Mouse (Mus musculus): ENCODE results near the gene Dnajc4. TPM values are rescaled to one million over a fixed set of nuclear protein-coding genes. Genes with fewer than 3 reads are reported as not detected.
A peak's percentile ranks its signal among the peaks of the same experiment; 100 is the strongest.

Dnajc4 gene
- total RNA-seq, 2 experiments from 2014 or later: 21.4 to 23.0 TPM

GRCm38 (mm10) chr19:6949532-6949931, 42.8 kb downstream of the Dnajc4 start:
- ATAC-seq (ENCODE audit: poor library complexity, severe bottlenecking): no peak

GRCm38 (mm10) chr19:6948186-6948585, 44.2 kb downstream of the Dnajc4 start:
- no peak for ATAC-seq (ENCODE audit: poor library complexity, severe bottlenecking)

- ATAC-seq (ENCODE audit: poor library complexity, severe bottlenecking): no peak
These were observed 44.6 kb downstream of the Dnajc4 start for GRCm38 (mm10) chr19:6947742-6948141.

GRCm38 (mm10) chr19:6943709-6944108, 48.7 kb downstream of the Dnajc4 start:
- no peak for ATAC-seq (ENCODE audit: poor library complexity, severe bottlenecking)

GRCm38 (mm10) chr19:6942764-6943163, 49.6 kb downstream of the Dnajc4 start:
- no peak for ATAC-seq (ENCODE audit: poor library complexity, severe bottlenecking)

GRCm38 (mm10) chr19:6942249-6942691, 50.1 kb downstream of the Dnajc4 start, which contains the start of gene Gpr137:
Gene Gpr137, minus strand, starts transcription at chr19:6942480.
- peak; percentile 82 for ATAC-seq (ENCODE audit: poor library complexity, severe bottlenecking)

GRCm38 (mm10) chr19:6941372-6942248, 50.8 kb downstream of the Dnajc4 start, which contains the start of gene Bad:
Gene Bad, plus strand, starts transcription at chr19:6941861.
- peak; percentile 86 for ATAC-seq (ENCODE audit: poor library complexity, severe bottlenecking)

GRCm38 (mm10) chr19:6940396-6941351, 51.7 kb downstream of the Dnajc4 start:
- no peak for ATAC-seq (ENCODE audit: poor library complexity, severe bottlenecking)

GRCm38 (mm10) chr19:6939106-6940002, 53.0 kb downstream of the Dnajc4 start:
- ATAC-seq (ENCODE audit: poor library complexity, severe bottlenecking): no peak

Other genes with a start within 250 kb of the Dnajc4 start
- 5.5 and 7.3 TPM in 2 replicates for gene Rps6ka4, start 151.9 kb downstream of the Dnajc4 start, total RNA-seq (2015)
- gene Rps6ka4, start 151.9 kb downstream of the Dnajc4 start, total RNA-seq (2017): 17.2 and 21.4 TPM in 2 replicates
- gene Ccdc88b, start 134.4 kb downstream of the Dnajc4 start, total RNA-seq (2015): 12.0 and 13.3 TPM in 2 replicates
- gene Ccdc88b, start 134.4 kb downstream of the Dnajc4 start, total RNA-seq (2017): 45.9 and 78.0 TPM in 2 replicates
- gene Trmt112, start 82.9 kb downstream of the Dnajc4 start, total RNA-seq (2015): 133 and 146 TPM in 2 replicates
- gene Trmt112, start 82.9 kb downstream of the Dnajc4 start, total RNA-seq (2017): 176 and 188 TPM in 2 replicates
- 951 and 1,046 TPM in 2 replicates for gene Prdx5, start 82.5 kb downstream of the Dnajc4 start, total RNA-seq (2015)
- 1,745 and 2,032 TPM in 2 replicates for gene Prdx5, start 82.5 kb downstream of the Dnajc4 start, total RNA-seq (2017)
- gene Esrra, start 70.8 kb downstream of the Dnajc4 start, total RNA-seq (2015): 11.9 and 12.4 TPM in 2 replicates
- gene Esrra, start 70.8 kb downstream of the Dnajc4 start, total RNA-seq (2017): 24.6 and 28.9 TPM in 2 replicates
- not detected in 2 replicates for gene Catsperz, start 67.2 kb downstream of the Dnajc4 start, total RNA-seq (2015)
- not detected in 2 replicates for gene Catsperz, start 67.2 kb downstream of the Dnajc4 start, total RNA-seq (2017)
- not detected in 2 replicates for gene Kcnk4, start 58.1 kb downstream of the Dnajc4 start, total RNA-seq (2015)
- gene Kcnk4, start 58.1 kb downstream of the Dnajc4 start, total RNA-seq (2017): 0.11 TPM in 1 of 2 replicates, not detected in the other
- gene Bad, start 50.7 kb downstream of the Dnajc4 start, total RNA-seq (2015): 16.4 and 20.3 TPM in 2 replicates
- 45.2 and 67.1 TPM in 2 replicates for gene Bad, start 50.7 kb downstream of the Dnajc4 start, total RNA-seq (2017)
- 10.2 and 18.8 TPM in 2 replicates for gene Gpr137, start 50.1 kb downstream of the Dnajc4 start, total RNA-seq (2015)
- 18.4 and 20.2 TPM in 2 replicates for gene Gpr137, start 50.1 kb downstream of the Dnajc4 start, total RNA-seq (2017)
- gene Ppp1r14b, start 17.6 kb downstream of the Dnajc4 start, total RNA-seq (2015): 54.3 and 63.8 TPM in 2 replicates
- 43.8 and 45.2 TPM in 2 replicates for gene Ppp1r14b, start 17.6 kb downstream of the Dnajc4 start, total RNA-seq (2017)
- 10.4 and 11.8 TPM in 2 replicates for gene Plcb3, start 16.1 kb downstream of the Dnajc4 start, total RNA-seq (2015)
- 13.4 and 14.1 TPM in 2 replicates for gene Plcb3, start 16.1 kb downstream of the Dnajc4 start, total RNA-seq (2017)
- 127 and 145 TPM in 2 replicates for gene Fkbp2, start 12.1 kb downstream of the Dnajc4 start, total RNA-seq (2015)
- gene Fkbp2, start 12.1 kb downstream of the Dnajc4 start, total RNA-seq (2017): 141 and 155 TPM in 2 replicates
- 7.8 and 8.0 TPM in 2 replicates for gene Vegfb, start 4.9 kb downstream of the Dnajc4 start, total RNA-seq (2015)
- gene Vegfb, start 4.9 kb downstream of the Dnajc4 start, total RNA-seq (2017): 2.4 and 2.8 TPM in 2 replicates
- 16.6 and 29.0 TPM in 2 replicates for gene Nudt22, start 3.5 kb upstream of the Dnajc4 start, total RNA-seq (2015)
- gene Nudt22, start 3.5 kb upstream of the Dnajc4 start, total RNA-seq (2017): 10.1 and 16.0 TPM in 2 replicates
- 1.5 and 3.4 TPM in 2 replicates for gene Trpt1, start 3.6 kb upstream of the Dnajc4 start, total RNA-seq (2015)
- gene Trpt1, start 3.6 kb upstream of the Dnajc4 start, total RNA-seq (2017): 2.7 and 3.4 TPM in 2 replicates
- gene Fermt3, start 26.9 kb upstream of the Dnajc4 start, total RNA-seq (2015): 76.4 and 89.1 TPM in 2 replicates
- gene Fermt3, start 26.9 kb upstream of the Dnajc4 start, total RNA-seq (2017): 239 and 262 TPM in 2 replicates
- 90.4 and 95.8 TPM in 2 replicates for gene Stip1, start 47.4 kb upstream of the Dnajc4 start, total RNA-seq (2015)
- gene Stip1, start 47.4 kb upstream of the Dnajc4 start, total RNA-seq (2017): 102 and 115 TPM in 2 replicates
- gene Macrod1, start 64.2 kb upstream of the Dnajc4 start, total RNA-seq (2015): 0.69 and 3.7 TPM in 2 replicates
- gene Macrod1, start 64.2 kb upstream of the Dnajc4 start, total RNA-seq (2017): 0.66 and 0.77 TPM in 2 replicates
- gene Flrt1, start 113.2 kb upstream of the Dnajc4 start, total RNA-seq (2015): not detected in 2 replicates
- not detected in 2 replicates for gene Flrt1, start 113.2 kb upstream of the Dnajc4 start, total RNA-seq (2017)
- gene Otub1, start 213.7 kb upstream of the Dnajc4 start, total RNA-seq (2015): 33.6 and 40.7 TPM in 2 replicates
- gene Otub1, start 213.7 kb upstream of the Dnajc4 start, total RNA-seq (2017): 76.2 and 81.8 TPM in 2 replicates
- gene Cox8a, start 225.0 kb upstream of the Dnajc4 start, total RNA-seq (2015): 493 and 496 TPM in 2 replicates
- 661 and 699 TPM in 2 replicates for gene Cox8a, start 225.0 kb upstream of the Dnajc4 start, total RNA-seq (2017)
- gene Naa40, start 248.6 kb upstream of the Dnajc4 start, total RNA-seq (2015): 31.2 and 31.9 TPM in 2 replicates
- 31.9 and 33.2 TPM in 2 replicates for gene Naa40, start 248.6 kb upstream of the Dnajc4 start, total RNA-seq (2017)